In the genomic region with DNA sequence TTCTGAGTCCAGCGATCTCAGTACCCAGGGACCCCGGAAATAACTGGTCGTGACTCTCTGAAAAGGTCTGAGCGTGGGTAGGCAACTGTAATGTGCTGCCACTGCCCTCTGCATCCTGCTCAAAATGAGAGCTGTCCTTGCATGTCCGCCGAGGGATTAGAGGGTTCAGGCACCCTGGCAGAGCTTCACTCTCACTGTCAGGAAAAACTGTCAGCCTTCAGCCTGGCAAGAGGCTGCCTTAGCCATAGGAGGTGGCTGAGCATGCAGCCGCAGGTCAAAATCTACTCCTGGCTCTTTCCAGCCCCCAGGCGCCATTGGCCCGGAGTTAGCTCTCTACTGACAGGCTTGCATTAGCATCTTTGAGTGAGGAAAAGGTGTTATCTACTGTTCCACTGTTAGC, we compare ENCODE assay signal across 27 mouse cellular contexts. TPM values are rescaled to one million over a fixed set of nuclear protein-coding genes. Genes with fewer than 3 reads are reported as not detected.
A peak's percentile ranks its signal among the peaks of the same experiment; 100 is the strongest.
DNase-seq lines count a peak whose midpoint lies in the region; ATAC-seq lines count a peak whose summit lies in the region.
"Had no signal": no experiment of that assay in that cellular context is flagged by ENCODE, and none has a peak within 500 bp of the region (broad histone marks: within the 10 kb centered on the region; RNA-seq: fewer than 3 reads in every experiment).

No protein-coding gene starts in this region.

- no peak overlapping the region for H3K4me3 ChIP-seq in hindbrain, embryonic 14.5 days (replicated peaks; ENCODE audit: low read length)
- H3K4me3 ChIP-seq in hindbrain, embryonic 11.5 days (ENCODE audit: low read depth, low read length): no peak overlapping the region
- no peak overlapping the region for H3K4me3 ChIP-seq in midbrain, embryonic 16.5 days (ENCODE audit: low read depth, low read length)
- H3K4me3 ChIP-seq in midbrain, embryonic 14.5 days (replicated peaks; ENCODE audit: low read depth, low read length): no peak overlapping the region
- H3K4me3 ChIP-seq: embryonic facial prominence, embryonic 13.5 days; forebrain, embryonic 15.5 days; heart, embryonic 13.5 days; intestine, embryonic 15.5 days; megakaryocyte, embryonic 14.5 days; neural tube, embryonic 13.5 days had no signal

- H3K27ac ChIP-seq in hindbrain, embryonic 14.5 days: no peak overlapping the region
- H3K27ac ChIP-seq in hindbrain, embryonic 11.5 days (ENCODE audit: low read depth, low read length): no peak overlapping the region
- H3K27ac ChIP-seq in midbrain, embryonic 16.5 days (ENCODE audit: low read length): 0 out of 2 replicates have a peak overlapping the region, but pooled peaks have one; percentile 8
- no peak overlapping the region for H3K27ac ChIP-seq in midbrain, embryonic 14.5 days (replicated peaks; ENCODE audit: low read depth, low read length)
- H3K27ac ChIP-seq: embryonic facial prominence, embryonic 13.5 days; forebrain, embryonic 15.5 days; heart, embryonic 13.5 days; intestine, embryonic 15.5 days; neural tube, embryonic 13.5 days; stomach, postnatal 0 days had no signal

- 0 out of 2 replicates have a peak, but pooled peaks cover 2% of the 10 kb centered on the region for H3K4me1 ChIP-seq in hindbrain, embryonic 14.5 days (replicated peaks; ENCODE audit: control insufficient read depth, insufficient read depth, low read length)
- H3K4me1 ChIP-seq in hindbrain, embryonic 11.5 days (replicated peaks; ENCODE audit: control insufficient read depth, insufficient read depth, low read length): no peaks in the 10 kb centered on the region
- no peaks in the 10 kb centered on the region for H3K4me1 ChIP-seq in midbrain, embryonic 16.5 days (ENCODE audit: control insufficient read depth, insufficient read depth, low read length)
- H3K4me1 ChIP-seq in midbrain, embryonic 14.5 days (ENCODE audit: control insufficient read depth, insufficient read depth, low read length): peaks cover 3% of the 10 kb centered on the region; the same call in 1 of the 2 replicates
- H3K4me1 ChIP-seq: embryonic facial prominence, embryonic 13.5 days; heart, embryonic 13.5 days; intestine, embryonic 15.5 days had no signal

- ATAC-seq in hindbrain, embryonic 14.5 days (ENCODE audit: low FRiP score): no peak
- no peak for ATAC-seq in hindbrain, embryonic 11.5 days (ENCODE audit: low FRiP score)
- ATAC-seq in midbrain, embryonic 16.5 days: 0 out of 2 replicates have a peak, but pooled peaks have one; percentile 25
- no peak for ATAC-seq in midbrain, embryonic 14.5 days (ENCODE audit: low FRiP score, low TSS enrichment)
- ATAC-seq: forebrain, embryonic 15.5 days; intestine, embryonic 15.5 days had no signal

- peak; percentile 25 to 47 for DNase-seq in cerebellum, postnatal 25 days
- DNase-seq in cerebellum, adult 9-11 months: no peak
- no peak for DNase-seq in hindbrain, embryonic 14.5 days (ENCODE audit: low spot score)
- no peak for DNase-seq in hindbrain, embryonic 11.5 days (ENCODE audit: low spot score)
- DNase-seq in midbrain, embryonic 14.5 days: no peak
- DNase-seq in gastrocnemius, postnatal 4 days (ENCODE audit: low spot score in 2 of 2): no peak
- DNase-seq: adrenal gland, adult 8-10 months; gastrocnemius, postnatal 14 days; heart, postnatal 36 days; kidney, adult 9 months; lung, adult 18-20 months; lung, postnatal 14 days; right cerebral cortex, adult 18-20 months had no signal

- WGBS in hindbrain, embryonic 14.5 days: 66% methylated on average over 9 of the region's 9 CpGs
- WGBS in hindbrain, embryonic 11.5 days: 80% methylated on average over 9 of the region's 9 CpGs
- 74% methylated on average over 9 of the region's 9 CpGs for WGBS in midbrain, embryonic 16.5 days
- 60% methylated on average over 9 of the region's 9 CpGs for WGBS in midbrain, embryonic 14.5 days

- H3K9me3 ChIP-seq in hindbrain, embryonic 14.5 days (ENCODE audit: control insufficient read depth, low read length): no peaks in the 10 kb centered on the region
- H3K9me3 ChIP-seq in hindbrain, embryonic 11.5 days (ENCODE audit: control insufficient read depth, low read length): no peaks in the 10 kb centered on the region
- H3K9me3 ChIP-seq in midbrain, embryonic 16.5 days (replicated peaks; ENCODE audit: control insufficient read depth, low read length, poor library complexity, severe bottlenecking): no peaks in the 10 kb centered on the region
- H3K9me3 ChIP-seq in midbrain, embryonic 14.5 days (ENCODE audit: control insufficient read depth, low read length): no peaks in the 10 kb centered on the region
- H3K9me3 ChIP-seq: embryonic facial prominence, embryonic 13.5 days; forebrain, embryonic 15.5 days; heart, embryonic 13.5 days; intestine, embryonic 15.5 days; megakaryocyte, embryonic 14.5 days; neural tube, embryonic 13.5 days had no signal

- no peak overlapping the region for H3K9ac ChIP-seq in hindbrain, embryonic 14.5 days
- H3K9ac ChIP-seq in hindbrain, embryonic 11.5 days (ENCODE audit: low read depth, low read length): no peak overlapping the region
- no peak overlapping the region for H3K9ac ChIP-seq in midbrain, embryonic 16.5 days (ENCODE audit: low read depth, low read length)
- H3K9ac ChIP-seq in midbrain, embryonic 14.5 days (replicated peaks; ENCODE audit: low read length): no peak overlapping the region
- H3K9ac ChIP-seq: embryonic facial prominence, embryonic 13.5 days; forebrain, embryonic 15.5 days; heart, embryonic 13.5 days; intestine, embryonic 15.5 days; neural tube, embryonic 13.5 days had no signal

- 0 out of 2 replicates have a peak overlapping the region, but pooled peaks have one; percentile 16 for H3K4me2 ChIP-seq in hindbrain, embryonic 14.5 days (replicated peaks)
- no peak overlapping the region for H3K4me2 ChIP-seq in hindbrain, embryonic 11.5 days (replicated peaks; ENCODE audit: low read depth, low read length)
- H3K4me2 ChIP-seq in midbrain, embryonic 16.5 days (ENCODE audit: low read length): no peak overlapping the region
- H3K4me2 ChIP-seq in midbrain, embryonic 14.5 days (ENCODE audit: low read length): no peak overlapping the region
- H3K4me2 ChIP-seq: embryonic facial prominence, embryonic 13.5 days; forebrain, embryonic 15.5 days; heart, embryonic 13.5 days; intestine, embryonic 15.5 days; liver, embryonic 11.5 days; neural tube, embryonic 13.5 days had no signal

- H3K36me3 ChIP-seq in hindbrain, embryonic 14.5 days (replicated peaks; ENCODE audit: control insufficient read depth, insufficient read depth): no peaks in the 10 kb centered on the region
- H3K36me3 ChIP-seq in hindbrain, embryonic 11.5 days (ENCODE audit: control insufficient read depth, insufficient read depth, low read length): no peaks in the 10 kb centered on the region
- H3K36me3 ChIP-seq in midbrain, embryonic 16.5 days (ENCODE audit: control insufficient read depth, insufficient read depth, low read length): no peaks in the 10 kb centered on the region
- no peaks in the 10 kb centered on the region for H3K36me3 ChIP-seq in midbrain, embryonic 14.5 days (ENCODE audit: control insufficient read depth, insufficient read depth, low read length)
- H3K36me3 ChIP-seq: embryonic facial prominence, embryonic 13.5 days; forebrain, embryonic 15.5 days; heart, embryonic 13.5 days; intestine, embryonic 15.5 days; neural tube, embryonic 13.5 days had no signal

- H3K27me3 ChIP-seq in hindbrain, embryonic 14.5 days (ENCODE audit: control insufficient read depth, insufficient read depth, low read length): no peaks in the 10 kb centered on the region
- no peaks in the 10 kb centered on the region for H3K27me3 ChIP-seq in hindbrain, embryonic 11.5 days (ENCODE audit: control insufficient read depth, insufficient read depth, low read length)
- H3K27me3 ChIP-seq in midbrain, embryonic 16.5 days (ENCODE audit: control insufficient read depth, insufficient read depth, low read depth, low read length): no peaks in the 10 kb centered on the region; the same call in 1 of the 2 replicates
- no peaks in the 10 kb centered on the region for H3K27me3 ChIP-seq in midbrain, embryonic 14.5 days (ENCODE audit: control insufficient read depth, insufficient read depth, low read length)
- H3K27me3 ChIP-seq: CH12.LX; embryonic facial prominence, embryonic 13.5 days; forebrain, embryonic 15.5 days; heart, embryonic 13.5 days; intestine, embryonic 15.5 days; megakaryocyte, embryonic 14.5 days; neural tube, embryonic 13.5 days had no signal

RNA-seq across cellular contexts. Expression of gene Pon1, which starts 21.2 kb away (rescaled TPM):
- polyA plus RNA-seq in hindbrain, embryonic 14.5 days (2014; fragmentation: Nextera tagmentation; extraction: Ambion mirVana): 0.12 and 0.40 TPM in 2 replicates
- polyA plus RNA-seq in hindbrain, embryonic 11.5 days (2014; fragmentation: Nextera tagmentation; extraction: Ambion mirVana): 0.22 TPM in 1 of 2 replicates, not detected in the other
- polyA plus RNA-seq in midbrain, embryonic 16.5 days (2015; fragmentation: Nextera tagmentation; extraction: Ambion mirVana): 0.14 and 0.22 TPM in 2 replicates
- polyA plus RNA-seq in midbrain, embryonic 14.5 days (2014; fragmentation: Nextera tagmentation; extraction: Ambion mirVana): not detected in 2 replicates
- under 1 TPM; 0.32 to 0.93 TPM for total RNA-seq in gastrocnemius, postnatal 4 days (2021)
- total RNA-seq: CH12.LX; gastrocnemius, postnatal 14 days; layer of hippocampus, adult 8-10 months; left cerebral cortex, adult 18-20 months had no signal
- polyA plus RNA-seq: heart, embryonic 13.5 days; intestine, embryonic 15.5 days; limb, embryonic 11.5 days; neural tube, embryonic 13.5 days; thymus, postnatal 0 days had no signal

Comparison
In these comparisons a context has a peak if more than half of its experiments do, and no peak if none do; other contexts are left out.
1. DNase-seq: peak in cerebellum, postnatal 25 days (2 of 2); none in cerebellum, adult 9-11 months (single experiment), hindbrain, embryonic 14.5 days (single experiment), hindbrain, embryonic 11.5 days (single experiment), midbrain, embryonic 14.5 days (single experiment) and gastrocnemius, postnatal 4 days (0 of 2).